ENCODE assay signal across 34 mouse cellular contexts in the genomic region with DNA sequence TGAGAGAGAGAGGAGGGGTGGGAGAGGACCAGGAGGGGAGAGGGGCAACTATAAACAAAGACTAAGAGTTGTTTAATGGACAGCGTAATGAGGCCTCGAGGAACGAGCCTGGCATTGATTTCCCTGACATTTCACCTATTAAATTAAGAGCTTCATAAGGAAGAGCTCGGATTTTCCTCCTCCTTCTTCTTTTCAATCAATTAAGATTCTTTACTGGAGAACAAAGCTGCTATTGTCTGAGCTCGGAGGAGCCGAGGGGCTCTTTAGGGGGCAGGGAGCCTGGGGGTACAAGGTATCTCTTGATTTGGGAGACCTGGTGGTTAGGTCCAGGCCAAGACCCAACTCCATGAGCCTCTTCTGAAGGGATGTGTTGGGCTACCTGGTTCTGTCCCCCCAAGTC. TPM values are rescaled to one million over a fixed set of nuclear protein-coding genes. Genes with fewer than 3 reads are reported as not detected.
DNase-seq lines count a peak whose midpoint lies in the region; ATAC-seq and TF ChIP-seq lines count a peak whose summit lies in the region.
"Had no signal": no experiment of that assay in that cellular context is flagged by ENCODE, and none has a peak within 500 bp of the region (broad histone marks: within the 10 kb centered on the region; RNA-seq: fewer than 3 reads in every experiment).

No protein-coding gene starts in this region.

- H3K9me3 ChIP-seq in hindbrain, embryonic 10.5 days, result no peaks in the 10 kb centered on the region
- H3K9me3 ChIP-seq in hindbrain, postnatal 0 days (ENCODE audit: low read length), result no peaks in the 10 kb centered on the region
- H3K9me3 ChIP-seq: embryonic facial prominence, embryonic 15.5 days; G1E had no signal

- no peak overlapping the region for H3K9ac ChIP-seq in hindbrain, postnatal 0 days (replicated peaks; ENCODE audit: low read length)
- H3K9ac ChIP-seq: embryonic facial prominence, embryonic 15.5 days; forebrain, postnatal 0 days; hindbrain, embryonic 14.5 days had no signal

- H3K4me1 ChIP-seq in hindbrain, embryonic 10.5 days (replicated peaks), result peaks cover 38% of the 10 kb centered on the region
- no peaks in the 10 kb centered on the region for H3K4me1 ChIP-seq in hindbrain, postnatal 0 days (ENCODE audit: insufficient read depth, low read length)

- H3K27me3 ChIP-seq in hindbrain, embryonic 10.5 days (ENCODE audit: insufficient read depth, poor library complexity, severe bottlenecking), result peaks cover 8% of the 10 kb centered on the region; the same call in 1 of the 2 replicates
- H3K27me3 ChIP-seq in hindbrain, postnatal 0 days (ENCODE audit: insufficient read depth, low read length), result no peaks in the 10 kb centered on the region
- H3K27me3 ChIP-seq: embryonic facial prominence, embryonic 15.5 days had no signal

- no peak for TF ChIP-seq CTCF in hindbrain, postnatal 0 days (IDR thresholded peaks at IDR 0.05; ENCODE audit: low read depth)

- no peaks in the 10 kb centered on the region for H3K36me3 ChIP-seq in hindbrain, embryonic 10.5 days
- H3K36me3 ChIP-seq in hindbrain, postnatal 0 days (ENCODE audit: insufficient read depth, low read length), result no peaks in the 10 kb centered on the region
- H3K36me3 ChIP-seq: embryonic facial prominence, embryonic 15.5 days; G1E had no signal

- intact Hi-C loops in heart, postnatal 14 days (cut with DNase I), result no loop called here

- H3K4me3 ChIP-seq in hindbrain, embryonic 10.5 days, result no peak overlapping the region
- no peak overlapping the region for H3K4me3 ChIP-seq in hindbrain, postnatal 0 days (ENCODE audit: low read length)
- H3K4me3 ChIP-seq: embryonic facial prominence, embryonic 15.5 days had no signal

- no peak overlapping the region for H3K4me2 ChIP-seq in hindbrain, postnatal 0 days (ENCODE audit: low read depth, low read length)
- H3K4me2 ChIP-seq: embryonic facial prominence, embryonic 15.5 days; heart, embryonic 11.5 days; hindbrain, embryonic 14.5 days had no signal

- H3K27ac ChIP-seq in hindbrain, embryonic 10.5 days, result 0 out of 2 replicates have a peak overlapping the region, but pooled peaks have one; percentile 41
- no peak overlapping the region for H3K27ac ChIP-seq in hindbrain, postnatal 0 days
- H3K27ac ChIP-seq: embryonic facial prominence, embryonic 15.5 days; hindbrain, embryonic 14.5 days had no signal

- no peak for ATAC-seq in hindbrain, postnatal 0 days
- ATAC-seq: forebrain, embryonic 14.5 days; forebrain, postnatal 0 days; intestine, postnatal 0 days; Patski had no signal

- 20% methylated on average over 6 of the region's 6 CpGs for WGBS in hindbrain, embryonic 10.5 days
- 29% methylated on average over 6 of the region's 6 CpGs for WGBS in hindbrain, postnatal 0 days

- DNase-seq in hindbrain, embryonic 10.5 days (ENCODE audit: low spot score), result no peak
- no peak for DNase-seq in hindbrain, postnatal 0 days (ENCODE audit: low spot score)
- peak; percentile 21 for DNase-seq in forelimb bud, embryonic 11.5 days (ENCODE audit: low read depth, low spot score)
- peak; percentile 23 for DNase-seq in mesoderm, embryonic 11.5 days (ENCODE audit: low read depth, low spot score)
- DNase-seq in heart, adult 11 months, result no peak
- no peak for DNase-seq in lung, adult 18-20 months
- no peak for DNase-seq in heart, postnatal 14 days
- DNase-seq: adrenal gland, postnatal 10 days; adrenal gland, postnatal 36 days; B cell, adult 2 months; cerebellum, adult 18-20 months; cerebellum, adult 9-11 months; cerebellum, postnatal 25 days; forebrain, postnatal 0 days; gastrocnemius, postnatal 10 days; gastrocnemius, postnatal 36 days; heart, postnatal 36 days had no signal

RNA-seq across cellular contexts. Expression of gene Gm10803, which starts 27.1 kb away (rescaled TPM):
- polyA plus RNA-seq in hindbrain, embryonic 10.5 days (2016; fragmentation: Nextera tagmentation; extraction: Ambion mirVana), result not detected in 2 replicates
- total RNA-seq in hindbrain, postnatal 0 days (2014; rRNA removed), result not detected in 2 replicates
- polyA plus RNA-seq in hindbrain, postnatal 0 days (2015; fragmentation: Nextera tagmentation; extraction: Ambion mirVana), result not detected in 2 replicates
- total RNA-seq in heart, postnatal 14 days (2021), result not detected
- total RNA-seq: adrenal gland, adult 18-20 months; adrenal gland, postnatal 10 days; adrenal gland, postnatal 36 days; CH12.LX; common myeloid progenitor, adult 5-6 weeks; forebrain, postnatal 0 days; G1E; gastrocnemius, adult 18-20 months; gastrocnemius, postnatal 10 days; gastrocnemius, postnatal 36 days; granulocyte monocyte progenitor cell, adult 5-6 weeks; heart, adult 8-10 months; heart, postnatal 36 days had no signal
- polyA plus RNA-seq: embryonic facial prominence, embryonic 15.5 days; forebrain, embryonic 14.5 days; forebrain, postnatal 0 days; G1E; heart, embryonic 11.5 days; heart, embryonic 14.5 days; heart, postnatal 0 days; hindbrain, embryonic 11.5 days; hindbrain, embryonic 14.5 days; intestine, embryonic 14.5 days; intestine, postnatal 0 days; Patski had no signal

RNA-seq across cellular contexts. Expression of gene Alx4, which starts 54.7 kb away (rescaled TPM):
- 7.2 and 9.0 TPM in 2 replicates for polyA plus RNA-seq in hindbrain, embryonic 10.5 days (2016; fragmentation: Nextera tagmentation; extraction: Ambion mirVana)
- 3.1 and 3.3 TPM in 2 replicates for total RNA-seq in hindbrain, postnatal 0 days (2014; rRNA removed)
- 0.54 and 0.61 TPM in 2 replicates for polyA plus RNA-seq in hindbrain, postnatal 0 days (2015; fragmentation: Nextera tagmentation; extraction: Ambion mirVana)
- total RNA-seq in heart, postnatal 14 days (2021), result under 1 TPM; 0.10 to 0.15 TPM
- total RNA-seq: CH12.LX; common myeloid progenitor, adult 5-6 weeks; granulocyte monocyte progenitor cell, adult 5-6 weeks had no signal
- polyA plus RNA-seq: G1E; heart, postnatal 0 days; intestine, postnatal 0 days; Patski had no signal

Comparison
In these comparisons a context has a peak if more than half of its experiments do, and no peak if none do; other contexts are left out.
1. DNase-seq: peak in forelimb bud, embryonic 11.5 days (single experiment) and mesoderm, embryonic 11.5 days (single experiment); none in hindbrain, embryonic 10.5 days (single experiment), hindbrain, postnatal 0 days (single experiment), heart, adult 11 months (single experiment), lung, adult 18-20 months (0 of 2) and heart, postnatal 14 days (0 of 2).